Mouse (Mus musculus): Measurements from ENCODE around the gene Pappa2.

GRCm38 (mm10) chr1:158748356-158749096 lies 231.8 kb downstream of the Pappa2 start:
- no peak for TF ChIP-seq CTCF (conservative IDR thresholded peaks at IDR 0.05; ENCODE audit: low read length)
- no peak for TF ChIP-seq NANOG (IDR thresholded peaks at IDR 0.05; ENCODE audit: borderline replicate concordance, low read length)
- no peak for TF ChIP-seq POU5F1 (IDR thresholded peaks at IDR 0.05; ENCODE audit: borderline replicate concordance, low read length)

All from E14TG2a.4 (cell line).